Mouse (Mus musculus) liver, adult 2 months (tissue): ENCODE measurements around the gene Nhlrc2. TPM values are rescaled to one million over a fixed set of nuclear protein-coding genes. Genes with fewer than 3 reads are reported as not detected.

Source experiments
- DNase-seq: peaks from one replicate; pipeline ENCODE4 v3.0.0-alpha.2; 2011; ENCODE audit warnings: low read depth, low spot score; ENCODE audit errors: extremely low read depth
- H3K27ac ChIP-seq: fragments of 200-500 bp; replicated peaks from 2 replicates; pipeline ENCODE4 v1.5.1; 2012; ENCODE audit warnings: low read depth, mild to moderate bottlenecking, control low read depth, inconsistent platforms, low read length; ENCODE audit not compliant: insufficient read depth
- H3K27me3 ChIP-seq: fragments of 200-500 bp; 2 replicates; pipeline ENCODE4 v1.6.1; 2012; ENCODE audit warnings: mild to moderate bottlenecking, moderate library complexity, low read length, inconsistent platforms; ENCODE audit not compliant: control insufficient read depth, insufficient read depth
- H3K36me3 ChIP-seq: fragments of 200-500 bp; 2 replicates; pipeline ENCODE4 v1.6.1; 2012; ENCODE audit warnings: low read length, inconsistent platforms; ENCODE audit not compliant: control insufficient read depth, insufficient read depth
- H3K4me1 ChIP-seq: fragments of 200-500 bp; 2 replicates; pipeline ENCODE4 v1.6.1; 2011; ENCODE audit warnings: low read length; ENCODE audit not compliant: control insufficient read depth, insufficient read depth
- H3K4me3 ChIP-seq: fragments of 200-500 bp; 2 replicates; pipeline ENCODE4 v1.5.1; 2011; ENCODE audit warnings: low read depth, mild to moderate bottlenecking, control low read depth, low read length, moderate library complexity; ENCODE audit not compliant: insufficient read depth
- H3K79me2 ChIP-seq: fragments of 200-500 bp; 2 replicates; pipeline ENCODE4 v1.6.1; 2012; ENCODE audit warnings: inconsistent platforms, mild to moderate bottlenecking, low read length, moderate library complexity; ENCODE audit not compliant: control insufficient read depth, insufficient read depth
- H3K9ac ChIP-seq: fragments of 200-500 bp; 2 replicates; pipeline ENCODE4 v1.6.1; 2012; ENCODE audit warnings: low read depth, mild to moderate bottlenecking, control low read depth, inconsistent platforms, low read length
- CTCF ChIP-seq: fragments of 200-500 bp; IDR thresholded peaks from 2 replicates; pipeline ENCODE4 v1.5.1; 2011; ENCODE audit warnings: low read depth, low read length, control low read depth
- POLR2A ChIP-seq: fragments of 200-500 bp; IDR thresholded peaks from 2 replicates; pipeline ENCODE4 v1.6.1; 2011; ENCODE audit warnings: low read length, control low read depth; ENCODE audit not compliant: insufficient read depth; ENCODE audit errors: extremely low read depth
- WGBS: fragments of 180-500 bp; shearing (Covaris S2); methylation state at CpG from one replicate; pipeline ENCODE4 v1.1.7; 2018; 5-methylcytosine and 5-hydroxymethylcytosine counted together
- polyA plus RNA-seq: library from polyadenylated mRNA; depleted of rRNA; stranded (reverse); fragments of >200 nt; gene quantifications from 2 replicates; pipeline ENCODE4 v1.2.3, GENCODE M21; 2012
- total RNA-seq: library from RNA; depleted of rRNA; stranded (reverse); fragments of >200 nt; gene quantifications from 2 replicates; pipeline ENCODE4 v1.2.3, GENCODE M21; 2014

The Nhlrc2 gene
- total and polyA plus RNA-seq, 2 experiments, result 3.9 to 11.9 TPM

- WGBS, result 83% methylated on average over 5 of the region's 5 CpGs
- H3K27me3 ChIP-seq, result peaks cover 4% of the 10 kb centered on the region; the same call in 1 of the 2 replicates
- TF ChIP-seq POLR2A (no peak), CTCF (no peak)
These were observed 66.1 kb downstream of the Nhlrc2 start for GRCm38 (mm10) chr19:56614131-56614530.

GRCm38 (mm10) chr19:56618845-56619244 lies 70.8 kb downstream of the Nhlrc2 start:
- Histone ChIP-seq H3K27me3 (peaks cover 4% of the 10 kb centered on the region; the same call in 1 of the 2 replicates), H3K36me3 (no peaks in the 10 kb centered on the region), H3K4me3 (no peak overlapping the region), H3K4me1 (peaks cover 1% of the 10 kb centered on the region; the same call in 1 of the 2 replicates), H3K27ac (no peak overlapping the region), H3K9ac (no peak overlapping the region), H3K79me2 (no peaks in the 10 kb centered on the region)
- no peak for TF ChIP-seq CTCF
- WGBS, result 79% methylated on average over 9 of the region's 9 CpGs
- no peak for DNase-seq

More at GRCm38 (mm10) chr19:56614131-56614530, 66.1 kb downstream of the Nhlrc2 start:
- H3K4me1 ChIP-seq, result peaks cover 1% of the 10 kb centered on the region; the same call in 1 of the 2 replicates
- no peak overlapping the region for H3K9ac ChIP-seq
- H3K36me3 ChIP-seq, result no peaks in the 10 kb centered on the region
- DNase-seq, result no peak
- no peaks in the 10 kb centered on the region for H3K79me2 ChIP-seq
- no peak overlapping the region for H3K27ac ChIP-seq
- no peak overlapping the region for H3K4me3 ChIP-seq

GRCm38 (mm10) chr19:56619546-56619945 lies 71.5 kb downstream of the Nhlrc2 start:
- 0 out of 2 replicates have a peak, but pooled peaks cover 4% of the 10 kb centered on the region for H3K27me3 ChIP-seq
- no peak overlapping the region for H3K27ac ChIP-seq
- TF ChIP-seq CTCF, result no peak
- TF ChIP-seq POLR2A, result no peak
- WGBS, result 83% methylated on average over 4 of the region's 4 CpGs
- no peak for DNase-seq
- no peak overlapping the region for H3K9ac ChIP-seq
- no peaks in the 10 kb centered on the region for H3K79me2 ChIP-seq
- no peaks in the 10 kb centered on the region for H3K36me3 ChIP-seq
- H3K4me3 ChIP-seq, result no peak overlapping the region
- H3K4me1 ChIP-seq, result no peaks in the 10 kb centered on the region

GRCm38 (mm10) chr19:56621876-56622275 lies 73.8 kb downstream of the Nhlrc2 start:
- no peak for DNase-seq
- Histone ChIP-seq H3K27me3 (no peaks in the 10 kb centered on the region), H3K4me1 (no peaks in the 10 kb centered on the region), H3K4me3 (no peak overlapping the region), H3K27ac (no peak overlapping the region), H3K79me2 (no peaks in the 10 kb centered on the region), H3K36me3 (no peaks in the 10 kb centered on the region), H3K9ac (no peak overlapping the region)
- WGBS, result 87% methylated on average over 7 of the region's 7 CpGs
- TF ChIP-seq CTCF (no peak), POLR2A (no peak)

- H3K79me2 ChIP-seq, result no peaks in the 10 kb centered on the region
These were observed 79.9 kb downstream of the Nhlrc2 start for GRCm38 (mm10) chr19:56627881-56628472.

GRCm38 (mm10) chr19:56629647-56630046 lies 81.6 kb downstream of the Nhlrc2 start:
- WGBS, result 95% methylated on average over 6 of the region's 6 CpGs
- H3K36me3 ChIP-seq, result no peaks in the 10 kb centered on the region
- no peak overlapping the region for H3K27ac ChIP-seq

More at GRCm38 (mm10) chr19:56627881-56628472, 79.9 kb downstream of the Nhlrc2 start:
- 25% methylated on average over 10 of the region's 10 CpGs for WGBS
- TF ChIP-seq CTCF (no peak), POLR2A (no peak)
- Histone ChIP-seq H3K4me3 (no peak overlapping the region), H3K9ac (no peak overlapping the region), H3K27ac (no peak overlapping the region), H3K27me3 (peaks cover 2% of the 10 kb centered on the region; the same call in 1 of the 2 replicates), H3K36me3 (no peaks in the 10 kb centered on the region), H3K4me1 (peaks cover 9% of the 10 kb centered on the region; the same call in 1 of the 2 replicates)
- peak; percentile 96 for DNase-seq

More at GRCm38 (mm10) chr19:56629647-56630046, 81.6 kb downstream of the Nhlrc2 start:
- Histone ChIP-seq H3K9ac (no peak overlapping the region), H3K4me3 (no peak overlapping the region), H3K79me2 (no peaks in the 10 kb centered on the region), H3K27me3 (peaks cover 2% of the 10 kb centered on the region; the same call in 1 of the 2 replicates), H3K4me1 (peaks cover 9% of the 10 kb centered on the region; the same call in 1 of the 2 replicates)
- TF ChIP-seq POLR2A, result no peak
- TF ChIP-seq CTCF, result no peak
- no peak for DNase-seq
